Mouse (Mus musculus) forebrain, embryonic 10.5 days (tissue): Measurements from ENCODE around the gene Zbtb39. TPM values are rescaled to one million over a fixed set of nuclear protein-coding genes. Genes with fewer than 3 reads are reported as not detected.

Source experiments
- DNase-seq: peaks from one replicate; pipeline ENCODE4 v3.0.0-alpha.2; 2017; ENCODE audit warnings: low spot score; ENCODE audit errors: extremely low spot score
- H3K27ac ChIP-seq: fragments of 300-500 bp; sonication (generic); 2 replicates; pipeline ENCODE4 v1.5.1; 2016; ENCODE audit warnings: mild to moderate bottlenecking
- H3K27me3 ChIP-seq: fragments of 300-500 bp; sonication (generic); 2 replicates; pipeline ENCODE4 v1.6.1; 2016; ENCODE audit warnings: mild to moderate bottlenecking; ENCODE audit not compliant: poor library complexity, severe bottlenecking
- H3K36me3 ChIP-seq: fragments of 300-500 bp; sonication (generic); replicated peaks from 2 replicates; pipeline ENCODE4 v1.6.1; 2016; ENCODE audit warnings: mild to moderate bottlenecking, moderate library complexity
- H3K4me1 ChIP-seq: fragments of 300-500 bp; sonication (generic); 2 replicates; pipeline ENCODE4 v1.6.1; 2016
- H3K4me3 ChIP-seq: fragments of 300-500 bp; sonication (generic); 2 replicates; pipeline ENCODE4 v1.5.1; 2016; ENCODE audit warnings: mild to moderate bottlenecking, moderate library complexity
- H3K9me3 ChIP-seq: fragments of 300-500 bp; sonication (generic); 2 replicates; pipeline ENCODE4 v1.6.1; 2016; ENCODE audit warnings: mild to moderate bottlenecking, moderate library complexity
- WGBS: fragments of 180-500 bp; shearing (Covaris S2); methylation state at CpG from one replicate; pipeline ENCODE4 v1.1.7; 2016; 5-methylcytosine and 5-hydroxymethylcytosine counted together
- polyA plus RNA-seq: library from polyadenylated mRNA; unstranded; fragments of >200 nt; fragmentation: Nextera tagmentation; extraction: Ambion mirVana; gene quantifications from 2 replicates; pipeline ENCODE4 v1.2.1, GENCODE M21; 2016

The Zbtb39 gene
- polyA plus RNA-seq, 1 experiment from 2014 or later = 5.3 TPM

GRCm38 (mm10) chr10:127721671-127722418, 17.5 kb upstream of the Zbtb39 start:
- Histone ChIP-seq H3K9me3 (no peaks in the 10 kb centered on the region), H3K4me3 (peak overlapping the region; percentile 33), H3K36me3 (no peaks in the 10 kb centered on the region), H3K4me1 (peaks cover 49% of the 10 kb centered on the region), H3K27me3 (peaks cover 88% of the 10 kb centered on the region), H3K27ac (peak overlapping the region; percentile 53)
- DNase-seq = no peak
- 13% methylated on average over 20 of the region's 20 CpGs for WGBS

- Histone ChIP-seq H3K36me3 (no peaks in the 10 kb centered on the region), H3K9me3 (no peaks in the 10 kb centered on the region), H3K4me1 (peaks cover 31% of the 10 kb centered on the region), H3K27me3 (peaks cover 97% of the 10 kb centered on the region), H3K4me3 (no peak within 1 kb of the TSS), H3K27ac (no peak within 1 kb of the TSS)
- WGBS = 79% methylated on average over 3 of the region's 3 CpGs
- DNase-seq = no peak
Measured at GRCm38 (mm10) chr10:127724178-127724577, 15.2 kb upstream of the Zbtb39 start, which contains the start of gene Tac2. TSS of gene Tac2 (plus strand) at chr10:127724478.

- WGBS = 82% methylated on average over 4 of the region's 4 CpGs
- Histone ChIP-seq H3K4me3 (no peak overlapping the region), H3K27ac (no peak overlapping the region), H3K36me3 (no peaks in the 10 kb centered on the region), H3K27me3 (peaks cover 97% of the 10 kb centered on the region), H3K9me3 (no peaks in the 10 kb centered on the region), H3K4me1 (peaks cover 36% of the 10 kb centered on the region)
- DNase-seq = no peak
Measured at GRCm38 (mm10) chr10:127725136-127725535, 14.2 kb upstream of the Zbtb39 start.

GRCm38 (mm10) chr10:127728437-127728836, 10.9 kb upstream of the Zbtb39 start:
- H3K27ac ChIP-seq = no peak overlapping the region

GRCm38 (mm10) chr10:127730285-127730932, 8.9 kb upstream of the Zbtb39 start:
- Histone ChIP-seq H3K27me3 (peaks cover 93% of the 10 kb centered on the region), H3K36me3 (no peaks in the 10 kb centered on the region)
- WGBS = 65% methylated on average over 11 of the region's 11 CpGs

More at GRCm38 (mm10) chr10:127728437-127728836, 10.9 kb upstream of the Zbtb39 start:
- Histone ChIP-seq H3K4me3 (no peak overlapping the region), H3K4me1 (peaks cover 20% of the 10 kb centered on the region), H3K27me3 (peaks cover 97% of the 10 kb centered on the region), H3K9me3 (no peaks in the 10 kb centered on the region), H3K36me3 (no peaks in the 10 kb centered on the region)
- no peak for DNase-seq
- WGBS = 84% methylated on average over 8 of the region's 8 CpGs

DNA sequence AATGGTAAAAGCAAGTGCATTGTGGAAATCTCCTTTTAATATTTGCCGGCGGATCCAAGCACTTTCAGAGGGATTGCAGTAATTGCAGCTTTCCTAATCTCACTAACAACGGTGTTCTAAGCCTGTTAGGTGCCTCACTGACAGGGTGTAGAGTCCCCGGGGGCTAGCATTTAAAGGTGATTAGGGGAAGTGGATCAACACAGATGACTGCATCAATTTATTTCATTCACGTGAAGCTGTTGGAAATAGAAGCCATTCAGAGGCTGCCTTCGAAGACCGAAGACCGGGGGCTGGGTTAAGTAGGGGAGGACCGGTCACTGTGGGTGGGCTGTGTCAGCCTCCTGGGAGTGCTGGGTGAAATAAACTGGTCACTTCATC, 8.4 kb upstream of the Zbtb39 start:
- H3K4me1 ChIP-seq = peaks cover 24% of the 10 kb centered on the region
- no peak overlapping the region for H3K4me3 ChIP-seq
- no peak overlapping the region for H3K27ac ChIP-seq
- DNase-seq = no peak
- H3K27me3 ChIP-seq = peaks cover 89% of the 10 kb centered on the region
- WGBS = 23% methylated on average over 9 of the region's 9 CpGs
- H3K36me3 ChIP-seq = no peaks in the 10 kb centered on the region
- peaks cover 5% of the 10 kb centered on the region; the same call in 1 of the 2 replicates for H3K9me3 ChIP-seq

More at GRCm38 (mm10) chr10:127730285-127730932, 8.9 kb upstream of the Zbtb39 start:
- H3K9me3 ChIP-seq = peaks cover 5% of the 10 kb centered on the region; the same call in 1 of the 2 replicates
- peaks cover 24% of the 10 kb centered on the region for H3K4me1 ChIP-seq
- H3K4me3 ChIP-seq = no peak overlapping the region
- H3K27ac ChIP-seq = no peak overlapping the region
- no peak for DNase-seq

GRCm38 (mm10) chr10:127731397-127731796, 7.9 kb upstream of the Zbtb39 start:
- H3K27me3 ChIP-seq = peaks cover 87% of the 10 kb centered on the region
- H3K4me3 ChIP-seq = no peak overlapping the region
- WGBS = 48% methylated on average over 5 of the region's 5 CpGs

GRCm38 (mm10) chr10:127734434-127734833, 4.9 kb upstream of the Zbtb39 start:
- Histone ChIP-seq H3K27ac (no peak overlapping the region), H3K4me3 (no peak overlapping the region), H3K27me3 (peaks cover 59% of the 10 kb centered on the region), H3K36me3 (no peaks in the 10 kb centered on the region), H3K9me3 (peaks cover 5% of the 10 kb centered on the region; the same call in 1 of the 2 replicates), H3K4me1 (peaks cover 29% of the 10 kb centered on the region)
- no peak for DNase-seq
- WGBS = 58% methylated on average over 5 of the region's 5 CpGs

More at GRCm38 (mm10) chr10:127731397-127731796, 7.9 kb upstream of the Zbtb39 start:
- Histone ChIP-seq H3K9me3 (peaks cover 5% of the 10 kb centered on the region; the same call in 1 of the 2 replicates), H3K4me1 (peaks cover 24% of the 10 kb centered on the region), H3K36me3 (no peaks in the 10 kb centered on the region), H3K27ac (no peak overlapping the region)
- DNase-seq = no peak

- no peak for DNase-seq
- 79% methylated on average over 2 of the region's 2 CpGs for WGBS
- Histone ChIP-seq H3K36me3 (peaks cover 4% of the 10 kb centered on the region), H3K27me3 (peaks cover 41% of the 10 kb centered on the region), H3K9me3 (peaks cover 5% of the 10 kb centered on the region; the same call in 1 of the 2 replicates), H3K4me1 (peaks cover 25% of the 10 kb centered on the region), H3K27ac (no peak overlapping the region), H3K4me3 (no peak overlapping the region)
Measured at GRCm38 (mm10) chr10:127736266-127736665, 3.1 kb upstream of the Zbtb39 start.

DNA sequence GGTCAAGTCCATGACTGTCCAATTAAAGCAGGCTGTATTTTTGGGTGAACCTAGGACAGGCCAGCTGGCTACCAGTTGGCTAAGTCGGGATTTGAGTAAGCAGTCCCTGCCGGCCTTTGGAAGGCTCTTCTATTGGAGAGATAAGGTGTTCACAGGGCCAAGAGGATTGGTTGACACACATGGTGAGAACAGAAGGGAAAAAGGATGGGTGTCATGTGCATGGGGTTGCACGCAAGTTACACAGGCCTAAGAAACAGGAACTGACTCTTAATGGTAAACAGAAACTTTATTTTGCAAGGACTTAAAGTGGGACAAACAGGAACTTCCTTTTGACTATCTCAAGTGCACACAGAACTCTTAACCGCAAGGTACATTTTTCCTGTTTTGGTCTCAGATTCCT, 2.4 kb upstream of the Zbtb39 start:
- 78% methylated on average over 4 of the region's 4 CpGs for WGBS
- peaks cover 35% of the 10 kb centered on the region for H3K27me3 ChIP-seq
- no peak for DNase-seq
- H3K27ac ChIP-seq = no peak overlapping the region
- H3K4me1 ChIP-seq = peaks cover 22% of the 10 kb centered on the region
- H3K9me3 ChIP-seq = peaks cover 5% of the 10 kb centered on the region; the same call in 1 of the 2 replicates
- H3K4me3 ChIP-seq = no peak overlapping the region
- H3K36me3 ChIP-seq = peaks cover 10% of the 10 kb centered on the region

DNA sequence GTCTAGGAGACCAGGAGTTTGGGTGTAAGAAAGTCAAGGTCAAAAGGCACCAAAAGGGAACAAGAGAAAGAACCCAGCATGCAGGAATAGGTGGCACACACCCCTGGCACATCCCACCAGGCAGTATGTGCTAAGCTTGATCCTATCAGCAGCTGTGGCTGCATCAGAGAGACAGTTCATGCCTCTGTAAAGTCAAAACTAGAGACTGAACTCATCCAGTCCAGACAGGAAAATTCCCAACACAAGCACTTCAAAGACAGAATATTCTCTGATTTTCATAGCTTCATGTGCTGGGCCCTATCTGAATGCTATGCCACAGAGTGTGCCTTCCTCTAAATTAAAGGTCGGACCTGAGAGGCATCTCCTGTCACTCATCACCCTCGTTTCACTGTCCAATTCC, 1.8 kb upstream of the Zbtb39 start:
- H3K36me3 ChIP-seq = peaks cover 17% of the 10 kb centered on the region
- no peak overlapping the region for H3K27ac ChIP-seq
- WGBS = 25% methylated on average over 2 of the region's 2 CpGs
- H3K27me3 ChIP-seq = peaks cover 28% of the 10 kb centered on the region
- DNase-seq = no peak
- H3K4me3 ChIP-seq = no peak overlapping the region
- H3K9me3 ChIP-seq = peaks cover 5% of the 10 kb centered on the region; the same call in 1 of the 2 replicates
- peaks cover 22% of the 10 kb centered on the region for H3K4me1 ChIP-seq

- no peak overlapping the region for H3K4me3 ChIP-seq
- peak; percentile 38 for DNase-seq
Measured at GRCm38 (mm10) chr10:127738151-127738882, 1.0 kb upstream of the Zbtb39 start.

More at GRCm38 (mm10) chr10:127738151-127738882, 1.0 kb upstream of the Zbtb39 start:
- Histone ChIP-seq H3K27me3 (peaks cover 21% of the 10 kb centered on the region), H3K27ac (no peak overlapping the region), H3K4me1 (peaks cover 22% of the 10 kb centered on the region), H3K9me3 (peaks cover 11% of the 10 kb centered on the region; the same call in 1 of the 2 replicates), H3K36me3 (peaks cover 24% of the 10 kb centered on the region)
- WGBS = 54% methylated on average over 13 of the region's 13 CpGs
